Mouse (Mus musculus): ENCODE results near the gene Gstm6.

GRCm38 (mm10) chr3:107920348-107920747 is 23.2 kb downstream of the Gstm6 start:
- TF ChIP-seq POLR2A (IDR thresholded peaks at IDR 0.05; ENCODE audit: extremely low read depth, insufficient read depth, low read length) (no peak), CTCF (IDR thresholded peaks at IDR 0.05; ENCODE audit: low read depth, low read length) (no peak)

Measured in liver, adult 2 months (tissue).